Mouse (Mus musculus) WW6 (cell line): ENCODE measurements around the gene Terb1.

Source experiments
- DNase-seq: peaks from one replicate; pipeline ENCODE4 v3.0.0-alpha.2; 2013; ENCODE audit warnings: low read depth, low spot score

Gene Terb1

DNA sequence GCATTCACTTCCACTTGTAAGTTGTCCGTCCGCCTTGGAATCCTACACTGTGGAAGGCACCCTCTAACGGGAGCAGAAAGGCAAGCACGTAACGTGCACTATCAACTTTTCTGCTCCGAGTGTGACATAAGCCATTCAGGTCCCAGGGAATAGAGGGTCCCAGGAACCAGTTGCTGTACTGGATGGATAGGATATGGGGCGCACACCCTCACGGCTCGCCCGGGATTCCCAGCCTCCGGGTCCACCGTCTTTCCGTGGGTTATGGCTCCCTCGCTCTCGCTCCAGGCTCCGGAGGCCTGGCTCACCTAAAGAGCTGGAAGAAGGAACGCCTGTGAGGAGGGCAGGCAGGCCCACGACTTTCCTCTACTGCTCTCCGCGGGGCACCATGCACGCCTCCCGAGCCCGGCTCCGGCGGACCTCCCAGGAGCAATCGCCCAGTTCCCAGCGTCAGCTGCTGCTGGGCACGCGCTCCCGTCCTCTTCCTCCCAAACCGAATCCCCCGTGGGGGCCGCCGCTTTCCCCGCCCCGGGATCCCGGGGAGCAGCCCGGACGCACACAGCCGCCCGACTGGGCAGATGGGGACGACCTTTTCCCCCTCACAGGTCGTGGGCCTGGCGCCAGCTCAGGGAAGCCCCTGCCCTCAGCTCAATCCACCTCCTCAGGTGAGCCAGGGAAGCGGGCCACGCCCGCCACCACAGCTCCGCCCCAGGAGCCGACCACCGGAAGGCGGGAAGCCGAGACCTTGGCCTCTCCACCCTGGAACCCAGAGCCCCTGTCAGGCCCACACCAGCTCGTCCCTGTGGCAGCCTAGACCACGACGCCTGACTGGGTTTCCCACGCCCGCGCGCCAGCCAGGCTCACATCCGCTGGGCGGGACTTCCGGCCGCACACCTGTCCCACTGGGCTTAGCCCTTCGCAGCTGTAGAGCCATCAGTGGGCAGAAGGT lies at the start of gene Terb1:
Gene Terb1 (minus strand): TSS at position 850 of the 946 bp plus-strand sequence.
- peak; percentile 47 for DNase-seq

DNA sequence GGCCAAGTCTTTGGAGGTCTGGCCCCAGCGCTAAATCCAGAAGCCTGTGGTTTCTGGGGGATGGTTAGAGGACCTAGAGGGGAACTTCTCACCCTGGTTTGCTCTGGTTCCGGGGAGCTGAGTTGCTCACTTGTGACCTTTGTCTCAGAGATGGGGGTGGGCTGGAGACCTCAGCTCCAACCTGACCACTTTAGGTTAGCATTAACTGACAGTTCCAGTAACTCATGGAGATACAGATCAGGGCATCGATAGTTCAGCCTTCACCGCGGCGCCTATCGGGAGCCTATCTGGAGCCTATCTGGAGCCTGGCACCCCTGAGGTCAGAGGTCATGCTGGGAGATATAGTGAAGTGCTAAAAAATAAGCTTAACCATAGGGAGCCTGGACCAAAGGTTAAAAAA lies 47.5 kb upstream of the Terb1 start:
- no peak for DNase-seq

GRCm38 (mm10) chr8:104555191-104555590 lies 45.5 kb upstream of the Terb1 start:
- no peak for DNase-seq

GRCm38 (mm10) chr8:104543440-104544045 lies 33.8 kb upstream of the Terb1 start:
- no peak for DNase-seq

DNA sequence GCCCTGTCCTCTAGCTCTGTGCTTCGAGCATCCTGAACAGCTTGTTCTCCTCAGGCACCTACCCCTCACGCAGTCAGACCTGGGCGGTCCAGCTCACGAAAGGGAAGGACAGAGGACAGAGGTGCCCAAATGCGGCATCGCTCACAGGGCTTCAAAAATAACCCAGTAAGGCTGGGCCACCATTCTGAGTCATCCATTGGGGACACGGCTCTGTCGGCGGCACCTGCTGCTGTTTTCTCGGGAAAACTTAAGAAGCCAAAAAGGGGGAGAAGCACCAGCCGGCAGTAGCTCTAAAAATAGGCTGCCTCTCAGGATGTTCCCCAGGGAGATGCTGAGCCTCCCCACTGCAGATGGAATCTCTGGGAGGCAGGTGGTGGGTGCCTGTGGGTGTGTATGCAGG lies 32.5 kb upstream of the Terb1 start:
- DNase-seq, result no peak

DNA sequence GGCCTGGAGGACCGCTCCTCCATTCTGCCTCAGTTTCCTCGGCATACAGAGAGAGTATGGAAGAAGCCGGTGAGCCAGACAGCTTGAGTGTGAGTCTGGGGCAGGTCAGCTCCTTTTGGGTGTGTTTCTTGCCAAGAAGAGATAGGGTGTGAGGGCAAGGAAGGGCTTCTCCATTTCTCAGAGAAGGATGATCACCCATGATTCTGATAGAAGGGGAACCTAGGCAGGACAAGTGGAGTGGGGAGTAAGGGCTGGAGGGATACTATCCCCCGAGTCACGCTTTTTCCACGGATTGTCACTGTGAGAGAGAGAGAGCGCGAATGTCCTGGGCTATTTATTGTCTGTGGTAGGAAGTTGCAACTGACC lies 31.8 kb upstream of the Terb1 start:
- DNase-seq, result no peak

DNA sequence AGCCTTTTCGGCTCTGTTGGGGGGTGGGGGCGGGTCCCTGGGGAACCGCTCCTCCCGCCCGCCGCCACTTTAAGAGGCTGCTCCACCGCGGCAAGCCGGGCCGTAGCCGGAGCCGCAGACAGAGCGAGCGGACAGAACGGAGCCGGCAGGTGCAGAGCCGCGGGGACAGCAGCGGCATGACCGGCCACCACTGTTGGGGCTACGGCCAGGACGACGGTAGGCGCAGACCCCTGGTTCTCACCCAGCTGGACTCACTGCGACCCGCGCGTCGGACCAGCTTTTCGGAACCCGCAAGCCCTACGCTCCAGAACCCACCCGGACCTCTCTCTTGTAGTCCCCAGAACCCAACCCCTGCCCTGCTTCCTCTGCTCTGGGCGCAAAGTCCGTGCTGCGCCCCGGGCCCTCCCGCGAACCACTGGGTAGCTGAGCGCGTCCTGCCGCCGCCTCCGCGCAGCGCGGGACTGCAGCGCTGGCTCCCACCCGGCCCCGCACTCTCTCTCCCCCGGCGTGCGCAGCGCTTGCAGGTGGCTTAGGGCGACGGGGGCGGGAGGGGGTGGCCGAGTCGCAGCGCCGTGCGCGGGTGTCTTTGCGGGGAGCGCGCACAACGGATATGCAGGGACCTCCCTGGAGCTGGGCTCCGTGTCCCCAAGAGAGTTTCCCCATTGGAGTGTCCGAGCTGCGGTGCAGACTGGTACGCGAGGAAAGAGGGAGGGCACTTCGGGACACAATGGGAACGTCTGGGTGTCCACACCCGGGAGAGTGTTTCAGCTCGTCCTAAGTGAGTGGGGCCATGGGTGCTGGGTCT lies 31.2 kb upstream of the Terb1 start:
- DNase-seq, result no peak

DNA sequence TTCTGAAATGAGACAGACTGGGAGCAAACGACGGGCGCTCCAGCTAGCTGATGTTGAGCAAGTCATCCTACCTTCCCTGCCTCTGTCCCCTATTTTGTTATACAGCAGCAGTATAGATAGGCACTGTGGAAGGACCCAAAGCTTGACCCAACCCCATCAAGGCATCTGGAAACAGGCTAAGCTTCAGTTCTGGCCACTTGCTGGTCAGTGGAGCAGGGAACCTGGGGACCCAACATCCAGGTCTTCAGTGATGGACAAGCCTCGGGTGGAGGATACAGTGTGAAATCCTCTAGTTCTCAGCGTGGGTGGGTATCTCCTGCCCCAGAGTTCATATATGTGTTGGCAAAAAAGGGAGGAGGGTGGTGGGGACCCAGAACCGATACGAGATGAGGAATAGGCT lies 30.5 kb upstream of the Terb1 start:
- no peak for DNase-seq

GRCm38 (mm10) chr8:104539566-104539965 lies 29.9 kb upstream of the Terb1 start:
- DNase-seq, result no peak

- DNase-seq, result no peak
Measured at GRCm38 (mm10) chr8:104538896-104539295, 29.2 kb upstream of the Terb1 start.

GRCm38 (mm10) chr8:104536028-104536427 lies 26.3 kb upstream of the Terb1 start:
- DNase-seq, result no peak

- DNase-seq, result no peak
Measured at GRCm38 (mm10) chr8:104535378-104535777, 25.7 kb upstream of the Terb1 start.

GRCm38 (mm10) chr8:104534779-104535141 lies 25.1 kb upstream of the Terb1 start:
- DNase-seq, result no peak

GRCm38 (mm10) chr8:104533971-104534778 lies 24.5 kb upstream of the Terb1 start, which contains the start of the genes Nae1 and Car7:
TSS of gene Nae1 (minus strand) at chr8:104534637.
TSS of gene Car7 (plus strand) at chr8:104534689.
- DNase-seq, result peak; percentile 91

DNA sequence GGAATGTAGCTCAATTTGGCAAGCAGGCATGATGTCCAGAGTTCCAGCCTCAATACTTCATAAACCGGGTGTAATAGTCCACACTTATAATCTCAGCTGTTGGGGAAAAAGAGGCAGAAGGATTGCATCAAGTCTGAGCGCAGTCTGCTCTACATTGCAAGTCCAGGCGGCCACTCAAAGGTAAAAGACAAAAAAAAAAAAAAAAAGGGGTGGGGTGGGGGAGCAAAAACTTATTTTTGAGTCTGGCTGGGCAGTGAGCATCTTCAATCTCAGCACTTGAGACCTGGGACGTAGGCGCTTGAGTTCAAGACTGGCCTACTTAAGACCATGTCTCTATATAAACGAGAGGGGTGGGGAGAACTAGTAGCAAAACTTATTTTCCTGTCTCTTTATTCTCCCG lies 23.8 kb upstream of the Terb1 start:
- no peak for DNase-seq

DNA sequence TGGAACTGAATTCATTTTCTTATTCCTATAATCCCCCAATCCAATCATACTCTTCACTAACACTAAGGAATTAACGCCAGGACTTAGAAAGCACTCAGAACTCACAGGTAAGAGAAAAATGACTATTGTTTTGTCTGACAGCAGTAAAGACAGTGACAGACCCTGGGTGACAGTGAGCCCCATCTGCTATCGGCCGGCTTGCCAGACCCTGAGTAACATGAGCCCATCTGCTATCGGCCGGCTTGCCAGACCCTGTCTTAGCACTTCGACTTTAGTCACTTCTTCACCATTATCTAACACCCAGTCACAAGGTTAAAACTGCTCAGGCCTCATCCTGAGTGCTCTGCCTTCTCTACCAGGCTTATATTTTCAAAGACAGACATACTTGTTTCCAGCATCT lies 20.0 kb upstream of the Terb1 start:
- no peak for DNase-seq

DNA sequence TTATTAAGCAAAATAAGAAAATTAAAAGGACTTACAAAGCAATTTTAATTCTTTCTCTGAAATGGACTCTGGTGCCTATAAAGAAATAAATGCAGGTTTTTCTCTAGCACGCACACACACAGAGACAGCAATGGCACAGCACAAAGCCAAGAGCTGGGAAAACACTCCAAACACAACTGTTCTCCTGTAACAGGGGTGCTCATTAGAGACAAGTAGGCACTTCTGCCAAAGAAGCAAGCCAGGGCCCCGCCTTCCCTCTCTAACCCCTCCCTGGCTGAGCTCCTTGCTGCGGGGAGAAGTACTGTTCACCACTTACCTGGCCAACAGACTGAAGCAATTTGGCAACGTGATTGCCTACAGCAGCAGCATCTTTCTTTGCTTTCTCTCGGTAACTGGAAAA lies 8.2 kb upstream of the Terb1 start:
- DNase-seq, result no peak

GRCm38 (mm10) chr8:104510134-104510533 lies 424 bp upstream of the Terb1 start:
- no peak for DNase-seq

DNA sequence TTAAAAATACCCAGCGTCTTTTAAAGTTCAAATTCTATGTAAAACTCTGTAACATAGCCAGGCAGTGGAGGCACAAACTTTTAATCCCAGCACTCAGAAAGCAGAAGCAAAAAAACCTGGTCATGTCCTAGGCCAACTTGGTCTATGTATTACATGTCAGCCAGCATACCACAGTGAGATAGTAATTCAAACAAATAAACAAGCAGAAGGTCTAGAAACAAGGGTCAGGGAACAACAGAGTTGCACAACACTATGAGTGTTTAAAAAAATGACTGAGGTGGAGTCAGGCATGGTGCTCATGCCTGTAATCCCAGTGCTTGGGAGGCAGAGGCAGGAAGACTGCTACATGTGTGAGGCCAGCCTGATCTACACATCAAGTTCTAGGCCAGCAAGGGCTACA lies 30.6 kb downstream of the Terb1 start:
- no peak for DNase-seq

DNA sequence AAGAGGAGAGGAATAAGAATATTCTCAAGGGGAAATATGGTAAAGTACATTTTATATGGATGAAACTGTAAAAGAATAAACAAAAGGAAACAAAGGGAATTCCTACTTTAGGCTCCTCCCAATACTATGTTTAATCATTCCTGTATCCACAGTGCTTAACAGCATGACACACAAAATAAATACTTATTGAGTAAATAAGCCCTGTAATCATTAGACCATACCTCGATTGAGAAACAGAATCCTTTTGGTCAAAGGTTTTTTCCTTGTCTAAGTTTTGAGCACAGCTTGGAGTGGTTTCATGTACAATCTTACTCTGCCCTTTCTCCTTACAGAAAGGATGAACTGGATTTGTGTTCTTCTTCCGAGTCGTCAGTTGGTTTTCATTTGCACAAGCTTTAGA lies 37.2 kb downstream of the Terb1 start:
- no peak for DNase-seq

DNA sequence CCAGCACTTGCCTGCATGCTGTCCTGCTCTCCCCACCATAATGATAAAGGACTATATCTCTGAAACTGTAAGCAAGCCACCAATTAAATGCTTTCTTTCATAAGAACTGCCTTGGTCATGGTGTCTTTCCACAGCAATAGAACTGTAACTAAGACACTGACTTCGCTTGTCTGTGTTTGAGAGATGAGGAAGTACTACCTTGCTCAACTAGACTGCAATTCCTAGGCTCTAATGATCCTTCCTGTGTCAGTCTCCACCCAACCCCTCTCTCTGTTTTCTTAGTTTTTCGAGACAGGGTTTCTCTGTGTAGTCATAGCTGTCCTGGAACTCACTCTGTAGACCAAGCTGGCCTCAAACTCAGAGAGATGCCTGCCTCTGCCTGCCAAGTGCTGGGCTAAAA lies 42.2 kb downstream of the Terb1 start:
- DNase-seq, result no peak
